Mouse (Mus musculus) urinary bladder, postnatal 36 days (tissue): ENCODE data around the gene Sgms2.
A peak's percentile ranks its signal among the peaks of the same experiment; 100 is the strongest.

ENCODE experiments used
- DNase-seq, 2 experiments: peaks; one replicate each; pipeline ENCODE4 v3.0.0; 2022; ENCODE audit warnings: low spot score in 2 of 2, mixed read lengths in 1 of 2

The Sgms2 gene

DNA sequence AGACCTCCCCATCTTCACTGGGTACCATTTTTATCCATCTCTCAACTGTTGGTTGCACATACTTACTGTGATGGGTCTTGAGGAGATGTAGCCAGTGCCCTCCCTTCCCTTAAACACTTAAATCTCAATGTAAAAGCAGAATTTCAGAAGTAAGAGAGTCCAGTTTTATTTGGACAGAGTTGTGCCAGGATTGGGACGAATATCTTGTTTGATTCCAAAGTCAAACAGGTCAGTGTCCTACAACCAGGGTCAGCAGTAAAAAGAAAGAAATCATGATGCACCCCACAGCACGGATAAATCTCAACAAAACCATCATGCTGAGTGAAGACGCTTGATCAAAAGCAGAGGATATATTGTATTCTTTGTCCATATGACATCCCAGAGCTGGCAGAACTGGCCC is 183.4 kb downstream of the Sgms2 start:
- no peak for DNase-seq

DNA sequence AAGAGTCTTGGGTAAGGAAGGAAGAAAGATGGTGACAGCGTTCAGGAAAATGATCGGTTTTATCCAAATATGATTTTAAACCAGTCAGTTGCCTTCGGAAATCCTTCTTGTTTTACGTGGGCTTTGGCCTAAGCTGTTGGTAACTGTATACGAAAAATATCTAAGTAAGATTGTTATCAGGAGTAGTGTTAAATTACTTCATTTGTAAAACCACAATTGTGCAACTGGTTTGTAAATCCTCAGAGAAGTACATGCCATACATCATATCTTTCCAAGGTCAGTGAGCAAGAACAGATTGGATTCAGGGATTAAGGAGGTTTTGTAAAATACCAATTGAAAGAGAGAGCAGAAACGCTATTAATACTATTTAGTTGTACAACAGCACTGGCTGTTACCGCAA is 185.0 kb downstream of the Sgms2 start:
- no peak for DNase-seq

DNA sequence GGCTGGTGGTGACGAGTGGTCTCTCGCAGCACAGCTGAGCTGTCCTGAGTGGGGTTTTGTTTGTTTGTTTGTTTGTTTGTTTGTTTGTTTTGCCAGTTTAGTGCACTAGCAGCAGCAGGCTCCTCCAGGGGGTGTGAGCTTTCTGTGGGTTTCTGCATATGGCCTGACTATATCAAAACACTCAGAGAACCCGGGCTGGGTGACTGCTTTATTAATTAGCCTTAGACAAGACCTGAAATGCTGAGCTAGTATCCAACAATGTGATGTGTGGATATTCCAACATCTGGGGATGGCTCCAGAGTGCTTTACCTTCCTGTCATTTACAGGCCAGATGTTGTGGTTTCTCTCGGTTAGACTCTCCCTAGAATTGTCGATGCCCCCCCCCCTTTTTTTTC is 187.9 kb downstream of the Sgms2 start:
- no peak for DNase-seq

DNA sequence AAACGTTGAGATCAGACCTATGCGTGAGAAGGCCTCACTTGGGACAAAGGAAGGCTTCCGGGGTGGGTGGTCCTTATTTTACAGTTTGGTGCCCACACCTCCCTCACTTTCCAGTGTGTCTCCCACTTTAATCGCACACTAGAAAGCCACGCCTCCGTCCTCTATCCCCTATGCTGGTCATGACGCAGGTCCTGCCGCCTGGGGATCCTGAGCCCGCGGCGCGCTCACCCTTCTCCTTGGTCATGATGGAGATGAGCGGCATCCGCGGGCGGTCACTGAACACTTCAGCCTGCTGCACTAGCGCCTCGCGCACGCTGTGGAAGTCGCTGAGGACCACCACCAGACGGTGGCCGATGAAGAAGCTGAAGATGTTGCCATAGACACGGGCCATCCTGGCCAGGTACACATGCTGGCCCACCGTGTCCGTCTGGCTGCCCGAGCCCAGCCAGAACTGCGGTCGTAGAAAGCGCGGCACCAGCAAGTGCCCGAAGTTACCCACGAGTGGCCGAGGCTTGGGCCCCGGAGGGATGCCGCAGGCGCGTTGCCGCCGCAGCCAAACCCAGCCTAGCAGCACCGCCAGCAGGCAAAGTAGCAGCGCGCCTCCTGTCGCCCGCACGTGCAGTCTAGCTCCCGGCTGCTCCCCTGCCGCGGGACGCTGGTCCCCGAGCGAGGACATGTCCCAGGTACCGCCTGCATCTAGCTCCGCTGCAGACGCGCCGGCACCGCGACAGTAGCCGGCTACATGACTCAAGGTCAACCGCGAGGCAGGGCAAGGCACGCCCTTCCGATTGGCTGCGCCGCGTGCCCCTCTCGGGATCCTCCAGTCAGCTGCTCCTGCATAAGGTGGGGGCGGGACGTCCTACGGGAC is 188.5 kb downstream of the Sgms2 start, which contains the start of gene Cyp2u1:
Gene Cyp2u1, minus strand, starts transcription at position 776 of the 868 bp plus-strand sequence.
- DNase-seq = peak; percentile 70 to 88

DNA sequence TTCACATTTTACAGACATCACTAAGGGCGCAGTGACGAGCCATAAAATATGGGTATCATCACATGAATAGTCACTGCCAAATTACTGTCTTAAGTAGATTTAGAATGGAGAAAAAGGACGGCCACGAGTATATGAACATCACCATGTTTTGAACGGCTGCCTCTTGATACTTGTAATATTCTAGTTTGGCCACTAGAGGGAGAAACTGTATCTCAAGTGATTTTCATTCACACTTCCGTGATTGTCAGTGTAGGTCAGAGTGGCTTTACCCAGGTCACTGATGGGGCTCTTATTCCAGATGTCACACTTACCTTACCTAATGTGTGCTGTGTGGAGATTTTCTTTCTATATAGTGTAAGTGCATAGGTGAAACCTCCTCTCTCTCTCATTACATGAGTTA is 191.3 kb downstream of the Sgms2 start:
- DNase-seq = no peak

DNA sequence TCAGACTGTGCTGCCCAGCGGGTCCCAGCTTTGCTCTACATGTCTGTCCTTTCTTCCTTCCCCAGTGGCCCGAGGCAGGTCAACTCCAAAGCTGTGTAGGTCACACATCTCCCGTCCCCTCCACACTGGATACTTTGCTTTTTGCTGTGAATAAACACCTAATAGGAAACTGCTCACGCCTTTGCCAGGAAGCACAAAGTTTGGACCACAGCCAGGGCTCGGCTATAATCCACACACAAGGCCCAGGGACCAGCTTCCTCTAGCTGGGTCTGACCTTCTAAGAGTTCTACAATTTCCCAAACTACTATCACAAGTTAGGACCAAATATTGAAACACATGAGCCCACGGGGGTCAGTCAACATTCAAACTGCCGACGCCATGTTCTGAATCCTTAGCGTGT is 192.1 kb downstream of the Sgms2 start:
- DNase-seq = no peak

DNA sequence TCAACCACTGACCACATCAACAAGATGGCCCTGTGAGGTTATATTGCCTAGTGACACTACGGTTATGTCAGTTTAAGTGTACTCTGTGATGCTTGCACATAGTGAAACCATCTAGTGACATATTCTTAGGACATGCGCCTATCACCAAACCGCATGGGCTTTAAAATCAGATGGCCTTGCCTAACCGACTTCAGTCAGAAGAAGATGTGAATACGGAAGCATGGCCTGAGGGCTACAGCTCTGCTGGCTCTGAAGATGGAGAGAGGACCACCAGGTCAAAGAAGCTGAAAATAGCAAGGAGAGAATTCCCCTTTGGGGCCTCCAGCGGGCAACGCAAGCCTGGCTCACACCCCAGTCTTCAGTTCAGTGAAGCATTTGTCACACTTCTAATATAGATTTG is 194.3 kb downstream of the Sgms2 start:
- no peak for DNase-seq

DNA sequence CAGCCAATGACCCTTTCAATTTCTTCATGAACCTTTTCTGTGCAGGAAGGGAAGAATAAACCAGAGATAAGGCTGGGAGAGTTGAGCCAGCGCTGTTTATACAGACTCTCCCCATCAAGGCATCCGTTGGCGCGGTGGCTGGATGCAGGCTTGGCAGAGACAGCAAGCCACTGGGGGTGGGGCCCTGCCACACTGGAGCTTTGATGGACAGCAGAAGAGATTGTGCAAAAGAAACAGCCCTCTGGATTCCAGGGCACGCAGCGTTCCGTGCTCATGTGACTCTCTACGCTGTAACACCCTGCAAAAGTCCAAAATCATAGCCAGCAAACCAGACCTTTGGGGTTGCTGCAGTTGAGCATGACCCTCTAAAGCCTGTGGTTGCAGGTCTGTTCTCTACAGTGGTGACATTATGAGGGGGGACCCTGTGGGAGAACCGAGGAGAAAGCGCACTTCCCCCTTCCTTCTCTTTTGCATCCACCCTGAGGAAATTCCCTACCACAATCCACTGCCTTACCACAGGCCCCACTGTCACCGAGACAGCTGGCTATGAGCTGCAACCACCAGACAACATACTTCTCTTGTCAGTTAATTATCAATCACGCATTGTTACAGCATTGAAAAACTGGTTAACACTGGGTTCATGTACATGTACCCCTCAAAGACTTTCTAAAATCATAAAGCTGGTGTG is 195.6 kb downstream of the Sgms2 start:
- peak in 1 of 2 experiments; percentile 41 for DNase-seq

DNA sequence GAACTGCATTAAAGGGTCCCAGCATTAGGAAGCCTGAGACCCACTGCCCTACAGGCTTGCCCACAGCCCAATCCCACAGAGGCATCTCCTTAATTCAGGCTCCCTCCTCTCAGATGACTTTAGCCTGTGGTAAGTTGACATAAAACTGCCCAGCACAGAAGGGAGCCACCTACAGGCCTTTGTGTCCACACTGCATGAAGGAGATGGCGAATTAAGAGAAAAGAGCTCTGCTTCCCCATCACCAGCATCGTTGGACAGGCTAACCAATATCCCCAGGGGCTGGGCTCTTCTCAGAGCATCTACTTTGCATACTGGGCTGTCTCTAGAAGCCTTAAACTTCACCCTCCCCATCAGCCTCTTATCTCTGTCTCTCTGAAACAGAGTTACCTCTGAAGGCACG is 196.7 kb downstream of the Sgms2 start:
- DNase-seq = no peak

DNA sequence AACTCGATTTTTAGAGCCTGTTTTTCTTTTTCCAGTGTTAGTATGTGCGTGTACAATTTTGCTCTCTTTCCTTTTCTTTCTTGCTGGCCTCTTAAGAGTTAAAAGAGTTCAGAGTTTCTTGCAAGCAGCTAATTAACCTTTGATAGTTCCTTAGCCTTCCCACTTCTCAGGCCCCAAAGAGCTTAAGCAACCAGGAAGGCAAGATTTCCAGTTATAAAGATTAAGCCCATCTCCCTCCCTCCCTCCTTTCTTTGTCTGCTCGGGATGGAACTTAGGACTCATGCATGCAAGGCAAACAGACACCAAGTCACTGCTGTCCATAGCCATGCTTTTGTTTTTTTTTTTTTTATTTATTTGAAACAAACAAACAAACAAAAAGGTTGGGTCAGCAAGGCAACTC is 198.3 kb downstream of the Sgms2 start:
- DNase-seq = no peak

DNA sequence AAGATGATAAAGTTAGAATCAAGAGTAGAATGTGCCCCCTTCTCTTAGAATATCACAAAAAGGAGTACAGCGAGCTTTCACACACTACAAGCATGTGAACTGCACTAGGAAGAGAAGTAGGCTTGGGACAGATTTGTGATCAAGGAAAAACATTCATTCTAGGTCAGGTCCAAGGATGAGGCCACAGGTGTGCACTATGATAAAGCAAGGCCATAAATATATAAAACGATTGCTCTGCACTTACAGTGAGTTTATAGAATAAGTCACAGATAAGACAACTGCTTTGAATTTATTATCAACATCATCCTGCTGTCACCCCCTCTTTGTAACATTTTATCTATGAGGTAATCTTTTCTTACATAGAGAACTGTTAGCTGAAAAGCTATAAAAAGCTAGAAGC is 198.9 kb downstream of the Sgms2 start:
- DNase-seq = no peak

DNA sequence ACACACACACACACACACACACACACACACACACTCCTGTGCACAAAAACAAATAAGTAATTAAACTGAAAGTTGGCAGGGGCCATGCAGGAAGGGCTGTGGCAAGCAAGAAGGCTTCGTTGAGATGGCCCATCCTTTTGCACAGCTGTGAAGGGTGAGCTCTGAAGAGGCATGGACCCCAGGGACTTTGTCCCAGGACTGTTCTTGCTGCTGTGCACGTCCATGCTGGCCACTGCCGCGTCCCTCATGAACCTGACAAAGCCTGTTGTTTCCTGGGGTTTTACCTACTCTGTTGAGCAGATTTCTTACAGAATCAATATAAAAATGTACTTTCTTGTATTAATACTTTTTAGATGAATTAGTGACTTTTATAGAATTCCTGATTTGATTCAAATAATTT is 199.3 kb downstream of the Sgms2 start:
- no peak for DNase-seq

DNA sequence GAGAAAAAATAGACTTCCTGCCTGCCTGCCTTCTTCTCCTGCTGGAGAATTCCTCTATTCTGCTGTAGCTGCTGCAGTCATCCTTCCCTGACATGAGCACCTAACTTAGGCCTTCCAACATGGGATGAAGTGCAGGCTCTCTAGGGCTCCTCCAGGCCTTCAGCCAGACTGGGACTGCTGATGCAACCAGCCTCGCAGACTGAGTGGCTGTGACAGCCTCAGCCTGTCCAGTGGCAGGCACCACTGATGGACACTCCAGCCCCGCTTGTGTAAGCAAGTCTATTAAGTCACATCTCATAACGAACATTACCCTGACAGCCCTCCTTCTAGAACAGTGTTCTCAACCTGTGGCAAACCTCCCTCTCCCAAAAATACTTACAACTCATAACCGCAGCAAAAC is 217.1 kb downstream of the Sgms2 start:
- DNase-seq = no peak

DNA sequence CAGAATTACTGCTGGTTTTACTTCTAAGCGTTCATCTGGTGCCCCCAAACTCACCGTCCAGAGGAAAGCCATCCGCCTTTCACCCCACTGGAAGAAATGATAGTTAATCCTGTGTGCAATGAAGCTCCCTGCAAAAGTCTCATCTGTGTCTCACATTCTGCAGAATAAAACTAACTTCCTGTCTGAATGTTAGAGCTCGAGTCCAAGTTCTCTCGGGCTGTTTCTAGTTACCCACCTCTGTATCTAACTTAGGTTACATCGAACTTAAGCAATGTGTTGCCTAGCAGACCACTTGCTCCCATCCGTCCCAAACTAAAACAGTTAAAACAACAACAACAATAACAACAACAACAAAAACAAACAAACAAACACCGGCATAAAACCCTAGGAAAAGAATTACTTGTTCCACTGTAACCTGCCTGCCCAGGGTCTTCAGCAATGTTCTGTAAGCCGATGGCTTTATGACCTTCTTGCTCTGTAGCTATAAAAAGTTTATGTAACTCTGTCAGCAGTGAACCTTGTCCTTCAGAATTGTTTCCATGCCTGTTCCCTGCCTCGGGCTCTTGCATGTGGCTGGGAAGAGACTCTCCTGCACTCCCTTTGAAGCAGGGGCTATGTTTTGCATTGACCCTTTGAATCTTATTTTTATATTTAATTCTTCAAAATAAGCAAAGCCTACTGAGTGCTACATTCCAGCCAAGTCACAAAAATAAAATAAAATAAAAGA is 218.7 kb downstream of the Sgms2 start:
- no peak for DNase-seq

DNA sequence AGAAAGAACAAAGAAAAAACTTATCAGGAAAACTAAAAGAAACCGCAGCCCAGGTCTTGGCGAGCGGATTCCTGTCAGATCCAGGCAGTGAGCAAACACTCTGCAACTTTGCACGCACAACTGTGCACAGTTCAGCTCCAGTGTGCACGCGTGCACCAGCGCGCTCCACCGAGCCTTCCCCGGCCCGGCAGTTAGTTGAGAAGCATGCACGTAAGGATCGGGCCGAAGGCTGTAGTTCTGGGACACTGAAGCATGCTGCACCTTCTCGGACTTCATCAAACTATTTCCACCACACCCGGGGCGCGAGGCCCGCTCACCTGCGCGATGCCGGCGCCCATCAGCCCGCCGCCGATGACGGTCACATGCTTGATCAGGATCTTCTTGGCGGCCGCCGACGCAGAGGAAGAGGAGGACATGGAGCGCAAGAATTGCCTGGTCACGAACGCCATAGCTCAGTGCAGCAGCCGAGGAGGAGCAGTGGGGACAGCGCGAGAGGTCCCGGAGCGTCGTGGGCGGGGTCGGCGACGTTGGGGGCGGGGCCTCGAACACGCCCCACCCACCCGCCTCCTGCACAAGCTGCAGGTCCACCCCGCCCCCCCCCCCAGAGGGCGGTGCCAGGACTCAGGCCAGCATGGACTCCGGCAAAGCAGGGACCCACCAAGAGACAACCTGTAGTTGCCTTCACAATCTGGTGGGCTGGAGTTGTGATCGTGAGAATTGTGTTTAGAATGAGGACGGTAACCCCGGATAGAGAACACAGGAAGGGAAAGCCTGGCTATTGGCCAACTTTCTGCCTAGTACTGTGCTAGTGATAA is 219.4 kb downstream of the Sgms2 start, which contains the start of gene Hadh:
Gene Hadh, minus strand, starts transcription at position 543 of the 815 bp plus-strand sequence.
- DNase-seq = peak; percentile 77 to 86

DNA sequence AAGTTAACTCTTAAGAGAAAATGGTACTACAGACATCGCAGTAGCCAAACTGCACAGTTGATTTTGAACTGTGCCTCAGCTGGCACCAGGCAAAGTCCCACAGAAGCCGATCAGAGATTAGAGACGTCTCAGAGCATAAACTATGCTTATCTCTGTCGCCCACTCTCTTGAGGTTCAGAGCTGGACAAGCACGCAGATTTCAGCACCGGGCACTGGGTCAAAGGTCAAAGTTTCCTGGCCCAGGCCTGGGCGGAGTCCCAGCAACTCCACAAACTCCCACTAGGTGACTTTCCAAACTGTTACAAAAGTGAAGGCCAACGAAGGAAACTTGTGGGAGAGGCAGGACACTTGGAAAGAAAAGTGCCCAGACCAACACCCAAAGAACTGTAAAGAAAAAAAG is 220.1 kb downstream of the Sgms2 start:
- DNase-seq = peak; percentile 21 to 69

DNA sequence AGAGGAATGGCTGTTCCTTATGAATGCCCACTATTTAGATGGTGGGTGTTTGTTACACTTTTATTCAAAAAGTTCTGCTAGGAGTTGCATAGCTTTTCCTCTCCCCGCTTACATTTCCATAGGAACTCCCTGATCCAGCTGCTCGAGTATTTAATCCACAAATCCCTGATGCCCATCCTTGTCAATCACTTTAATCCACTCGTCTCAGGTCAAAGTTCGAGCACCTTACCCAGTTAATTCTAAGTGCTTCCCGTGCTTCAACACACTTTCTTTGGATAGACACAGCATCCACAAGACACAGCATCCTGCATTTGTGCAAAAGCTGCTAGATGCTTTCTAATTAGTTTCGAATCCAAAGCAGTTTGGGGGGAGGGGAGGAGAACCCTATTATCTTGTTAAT is 220.8 kb downstream of the Sgms2 start:
- DNase-seq = no peak
